Mouse (Mus musculus): Measurements from ENCODE around the gene Ccdc154.
"Not testable (repeated sequence)": the region's sequence is repeated elsewhere in the genome, so short reads cannot be mapped to it uniquely, and the experiment has no call there.

Ccdc154 gene

DNA sequence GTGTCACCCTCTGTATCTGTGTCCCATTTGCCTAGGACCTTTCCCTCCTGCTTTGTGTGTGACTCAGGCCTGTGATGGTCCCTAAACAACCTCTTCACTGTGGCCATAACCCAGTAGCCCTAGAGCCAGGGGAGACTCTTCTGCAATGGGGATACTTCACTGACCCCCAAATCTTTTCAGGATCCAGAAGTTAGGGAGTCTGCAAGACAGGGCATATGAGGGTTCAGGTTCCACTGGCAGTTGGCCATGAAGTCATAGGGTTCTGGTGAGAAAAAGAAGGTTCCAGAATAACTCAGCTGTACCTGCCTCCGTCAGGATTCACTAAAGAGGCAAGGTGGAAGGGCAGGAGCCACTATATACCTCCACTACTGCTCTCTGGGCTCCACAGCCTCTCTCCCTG lies at the start of gene Ccdc154:
Gene Ccdc154 (plus strand): TSS at position 301 of the 400 bp plus-strand sequence.
- no peak for DNase-seq (ENCODE audit: low spot score in 2 of 2)

DNA sequence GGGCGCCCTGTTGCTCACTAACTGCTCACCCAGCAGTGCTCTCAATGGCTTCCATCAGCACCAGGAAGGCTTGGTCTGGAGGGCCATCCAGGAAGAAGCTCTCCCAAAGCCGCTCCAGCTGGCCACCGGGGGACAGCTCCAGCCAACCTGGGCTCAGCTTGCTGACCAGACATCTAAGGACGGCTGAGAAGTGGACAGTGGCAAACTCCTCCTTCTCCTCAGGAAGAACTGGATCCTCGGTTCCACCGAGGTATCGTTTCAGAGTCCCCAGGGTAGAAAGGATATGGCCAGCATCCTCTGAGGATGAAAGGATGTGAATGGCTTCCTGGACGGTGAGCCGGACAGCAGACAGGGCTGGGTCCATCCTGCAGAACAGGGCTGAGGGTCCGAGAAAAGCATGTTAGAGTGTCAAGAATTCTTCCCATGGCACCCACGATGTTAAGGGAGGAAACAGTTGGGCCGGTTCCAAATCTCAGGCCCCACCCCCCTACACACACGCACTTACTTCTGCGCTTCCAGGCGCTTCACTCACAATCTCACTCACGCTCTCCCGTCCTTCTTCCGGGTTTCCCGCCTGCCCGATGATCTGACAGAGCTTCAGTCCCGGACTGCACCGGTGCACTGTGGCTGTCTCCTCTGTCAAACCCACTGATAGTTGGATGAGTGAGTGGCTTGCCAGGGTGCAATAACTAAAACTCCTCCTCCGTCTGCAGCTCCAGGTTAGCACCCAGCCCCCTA lies 47.2 kb upstream of the Ccdc154 start:
- DNase-seq (ENCODE audit: low spot score in 2 of 2) = no peak

DNA sequence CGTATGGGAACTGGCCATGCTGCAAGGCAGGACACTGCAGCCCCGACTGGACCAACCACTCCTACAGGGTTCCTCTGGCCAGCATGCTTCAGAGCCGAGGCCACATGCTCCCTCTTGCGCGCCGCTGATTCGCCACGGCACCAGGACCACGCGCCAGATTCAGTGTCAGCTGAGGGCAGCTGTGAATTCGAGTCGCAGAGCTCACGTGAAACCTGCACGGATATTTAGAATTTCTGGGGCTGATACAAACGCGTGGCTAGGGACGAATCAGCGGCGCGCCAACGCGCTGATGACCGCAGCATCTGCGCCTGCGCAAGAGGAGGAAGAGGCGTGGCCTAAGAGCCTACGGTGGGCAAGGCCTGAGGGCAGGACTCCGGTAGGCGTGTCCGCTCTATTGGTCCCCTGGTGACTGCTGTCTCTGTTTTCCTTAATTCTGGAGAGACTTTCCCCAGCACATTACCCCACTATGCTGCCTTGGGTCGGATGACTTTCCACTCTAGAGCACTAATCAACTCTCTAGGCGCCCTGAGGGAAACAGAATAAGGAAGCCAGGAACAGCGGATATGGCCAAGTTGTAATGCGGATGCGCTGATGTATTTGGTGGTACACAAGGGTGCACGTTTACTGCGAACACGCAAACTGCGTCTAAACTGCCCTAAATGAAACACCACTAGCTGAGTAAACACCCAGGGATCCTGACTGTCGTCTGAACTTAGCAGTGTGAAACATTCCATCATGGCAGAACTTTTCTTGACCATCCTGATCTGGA lies 46.4 kb upstream of the Ccdc154 start, which contains the start of gene Telo2:
Gene Telo2 (minus strand): TSS at position 304 of the 769 bp plus-strand sequence.
- DNase-seq (ENCODE audit: low spot score in 2 of 2) = peak; percentile 86 to 87

DNA sequence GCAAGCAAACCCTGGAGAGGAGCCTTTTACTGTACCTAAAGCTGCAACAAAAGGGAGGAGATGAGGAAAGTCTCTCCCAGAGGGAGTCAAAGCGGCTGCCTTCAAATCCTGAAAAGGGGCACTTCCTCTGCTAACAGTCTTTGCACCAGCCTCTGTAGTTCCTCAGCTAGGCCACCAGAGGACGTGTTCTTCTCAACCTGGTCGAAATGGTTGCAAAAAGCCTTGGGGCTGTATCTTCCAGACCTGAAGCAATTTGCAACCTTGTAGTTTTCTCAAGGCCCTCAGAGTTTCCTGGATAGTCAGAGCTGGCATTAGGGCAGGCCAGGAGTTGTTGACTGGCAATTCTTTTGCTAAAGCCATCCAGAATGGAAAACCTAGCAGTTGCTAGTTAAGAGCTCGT lies 45.0 kb upstream of the Ccdc154 start:
- no peak for DNase-seq (ENCODE audit: low spot score in 2 of 2)

DNA sequence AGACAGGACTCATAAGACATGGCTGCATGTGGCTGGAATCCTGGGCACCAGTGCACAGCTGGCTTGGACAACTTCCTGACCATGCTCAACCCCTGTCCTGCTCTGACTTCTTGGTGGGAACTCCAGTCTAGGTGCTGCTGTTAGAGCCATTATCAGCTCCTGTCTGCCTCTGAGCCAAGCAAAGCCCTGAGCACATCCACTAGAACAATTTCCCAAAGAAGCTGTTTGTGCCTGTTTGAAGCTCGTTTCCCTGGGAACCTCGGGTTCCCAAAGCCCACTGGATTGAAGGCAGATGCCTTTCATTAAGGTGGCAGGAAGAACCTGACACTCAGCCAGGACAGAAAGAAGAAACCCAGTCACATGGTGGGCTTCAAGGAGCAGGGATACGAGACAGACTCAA lies 41.9 kb upstream of the Ccdc154 start, which contains the start of gene Ptx4:
Gene Ptx4 (plus strand): TSS at position 355 of the 400 bp plus-strand sequence.
- DNase-seq (ENCODE audit: low spot score in 2 of 2) = no peak

GRCm38 (mm10) chr17:25123979-25124378 lies 38.3 kb upstream of the Ccdc154 start:
- no peak for DNase-seq (ENCODE audit: low spot score in 2 of 2)

DNA sequence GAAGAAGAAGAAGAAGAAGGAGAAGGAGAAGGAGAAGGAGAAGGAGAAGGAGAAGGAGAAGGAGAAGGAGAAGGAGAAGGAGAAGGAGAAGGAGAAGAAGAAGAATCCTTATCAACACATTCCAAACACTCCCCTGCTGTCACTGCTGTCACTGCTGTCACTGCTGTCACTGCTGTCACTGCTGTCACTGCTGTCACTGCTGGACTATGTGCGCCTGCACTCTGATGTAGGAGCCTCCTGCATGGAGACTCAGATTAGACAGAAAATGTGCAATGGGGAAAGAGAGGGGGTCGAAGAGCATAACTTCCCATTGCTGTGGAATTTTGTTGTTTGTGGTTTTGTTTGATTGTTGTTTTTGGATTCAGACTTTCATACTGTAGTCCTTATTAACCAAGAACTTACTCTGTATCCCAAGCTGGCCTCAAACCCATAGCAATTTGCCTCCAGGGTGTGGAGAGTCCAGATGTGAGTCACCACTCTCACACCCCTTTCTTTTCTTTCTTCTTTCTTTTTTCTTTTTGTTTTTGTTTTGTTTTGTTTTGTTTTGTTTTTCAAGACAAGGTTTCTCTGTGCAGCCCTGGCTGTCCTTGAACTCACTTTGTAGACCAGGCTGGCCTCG lies 36.7 kb upstream of the Ccdc154 start:
- not testable (repeated sequence) for DNase-seq (ENCODE audit: low spot score in 2 of 2)

GRCm38 (mm10) chr17:25127079-25127478 lies 35.2 kb upstream of the Ccdc154 start:
- DNase-seq (ENCODE audit: low spot score in 2 of 2) = no peak

DNA sequence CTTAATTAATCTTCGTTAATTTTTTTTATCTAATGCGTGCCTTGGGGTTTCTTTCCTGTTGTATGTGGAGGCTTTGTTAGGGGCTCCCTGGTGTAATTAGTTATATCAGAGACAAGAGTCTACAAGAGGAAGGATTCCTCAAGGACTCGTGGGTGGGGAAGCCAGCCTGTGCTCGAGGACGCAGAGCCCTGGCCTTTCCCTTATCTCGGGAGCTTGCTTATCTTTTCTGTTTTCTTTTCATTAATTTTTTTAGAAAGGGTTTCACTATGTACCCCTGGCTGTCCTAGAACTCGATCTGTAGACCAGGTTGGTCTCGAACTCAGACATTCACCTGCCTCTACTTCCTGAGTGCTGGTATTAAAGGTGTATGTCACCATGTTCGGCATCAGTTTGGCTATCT lies 34.6 kb upstream of the Ccdc154 start:
- DNase-seq (ENCODE audit: low spot score in 2 of 2) = no peak

GRCm38 (mm10) chr17:25130060-25130459 lies 32.2 kb upstream of the Ccdc154 start:
- no peak for DNase-seq (ENCODE audit: low spot score in 2 of 2)

DNA sequence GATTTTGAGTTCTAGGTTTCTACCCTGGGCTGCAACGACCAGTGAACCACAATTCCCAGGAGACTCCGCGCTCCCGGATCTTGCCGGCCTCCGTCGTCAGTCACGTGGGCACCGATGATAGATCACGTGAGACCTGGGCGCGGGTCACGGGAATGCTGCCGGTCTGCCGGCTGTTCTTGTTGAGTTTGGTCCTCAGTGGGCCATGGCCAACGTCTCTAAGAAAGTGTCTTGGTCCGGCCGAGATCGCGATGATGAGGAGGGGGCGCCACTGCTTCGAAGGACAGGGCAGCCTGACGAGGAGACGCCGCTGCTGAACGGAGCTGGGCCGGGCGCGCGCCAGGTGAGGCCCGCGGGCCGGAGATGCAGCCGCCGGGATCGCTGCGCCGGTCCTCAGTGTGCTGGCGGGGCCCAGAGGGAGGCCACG lies 29.0 kb upstream of the Ccdc154 start, which contains the start of gene Clcn7:
Gene Clcn7 (plus strand): TSS at position 117 of the 424 bp plus-strand sequence.
- peak; percentile 95 for DNase-seq (ENCODE audit: low spot score in 2 of 2)

DNA sequence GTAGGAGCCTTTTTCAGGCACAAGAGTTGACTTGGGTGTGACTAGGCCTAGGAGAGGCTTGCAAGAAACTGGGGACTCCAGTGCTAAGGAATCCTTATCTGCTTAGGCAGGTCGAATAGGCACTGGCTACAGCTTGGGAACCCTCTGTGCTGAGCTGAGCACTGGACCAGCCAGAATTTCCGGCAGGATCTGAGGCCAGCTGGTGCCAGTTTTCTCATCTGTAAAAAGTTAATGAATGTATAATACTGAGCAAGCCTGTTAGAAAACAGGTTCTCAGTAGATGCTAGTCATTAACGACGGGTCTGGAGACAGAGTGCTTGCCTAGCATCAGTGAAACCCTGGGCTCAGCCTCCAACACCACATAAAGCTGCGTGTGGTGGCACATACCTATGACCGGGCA lies 26.6 kb upstream of the Ccdc154 start:
- no peak for DNase-seq (ENCODE audit: low spot score in 2 of 2)

DNA sequence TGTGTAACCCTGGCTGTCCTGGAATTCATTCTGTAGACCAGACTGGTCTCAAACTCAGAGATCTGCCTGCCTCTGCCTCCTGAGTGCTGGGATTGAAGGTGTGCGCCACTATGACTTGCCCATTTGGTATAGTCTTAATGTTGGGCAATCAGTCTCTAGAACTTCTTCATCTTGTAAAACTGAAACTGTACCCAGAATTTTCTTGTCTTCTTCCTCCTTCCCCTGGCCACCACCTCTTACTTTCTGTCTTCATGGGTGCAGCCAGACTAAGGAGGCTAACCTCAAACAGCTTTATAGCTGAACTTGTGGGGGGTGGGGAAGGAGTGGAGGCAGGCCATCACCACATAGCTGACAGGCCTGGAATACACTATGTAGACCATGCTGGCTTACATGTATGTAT lies 23.5 kb upstream of the Ccdc154 start:
- no peak for DNase-seq (ENCODE audit: low spot score in 2 of 2)

GRCm38 (mm10) chr17:25139960-25140359 lies 22.3 kb upstream of the Ccdc154 start:
- no peak for DNase-seq (ENCODE audit: low spot score in 2 of 2)

DNA sequence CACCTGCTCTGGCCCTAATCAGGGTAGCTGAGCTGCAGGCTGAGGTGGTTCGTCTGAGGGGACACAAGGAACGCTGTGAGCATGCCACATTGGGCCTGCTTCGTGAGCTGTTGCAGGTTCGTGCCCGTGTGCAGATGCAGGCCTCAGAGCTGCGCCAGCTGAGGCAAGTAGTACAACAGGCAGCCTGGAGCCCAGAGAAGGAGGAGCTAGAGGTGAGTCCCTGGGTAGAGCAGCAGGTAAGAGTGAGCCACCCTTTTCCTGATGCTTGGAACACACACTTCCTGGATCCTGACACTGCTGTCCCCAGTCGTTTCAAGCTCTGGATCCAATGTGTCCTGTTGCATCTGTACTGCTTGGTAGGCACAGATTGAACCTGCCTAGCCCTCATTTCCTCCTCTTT lies 1.1 kb downstream of the Ccdc154 start:
- DNase-seq (ENCODE audit: low spot score in 2 of 2) = no peak

DNA sequence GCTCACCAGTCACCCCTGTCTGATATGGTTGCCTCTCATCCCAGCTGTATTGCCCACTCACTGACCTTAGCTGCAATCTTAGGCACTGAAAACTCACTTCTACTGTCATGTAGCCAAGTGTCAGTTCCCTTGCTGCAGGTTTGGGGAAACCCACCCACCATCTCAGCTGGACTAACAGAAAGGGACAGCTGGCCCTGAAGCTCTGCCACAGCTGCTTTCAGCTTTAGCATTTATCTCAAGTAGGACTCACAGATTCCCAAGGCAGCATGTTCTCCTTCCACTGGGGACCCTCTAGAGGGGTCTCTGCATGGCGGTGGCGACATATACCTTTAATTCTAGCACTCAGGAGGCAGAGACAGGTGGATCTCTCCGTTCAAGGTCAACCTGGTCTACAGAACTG lies 2.5 kb downstream of the Ccdc154 start:
- no peak for DNase-seq (ENCODE audit: low spot score in 2 of 2)

DNA sequence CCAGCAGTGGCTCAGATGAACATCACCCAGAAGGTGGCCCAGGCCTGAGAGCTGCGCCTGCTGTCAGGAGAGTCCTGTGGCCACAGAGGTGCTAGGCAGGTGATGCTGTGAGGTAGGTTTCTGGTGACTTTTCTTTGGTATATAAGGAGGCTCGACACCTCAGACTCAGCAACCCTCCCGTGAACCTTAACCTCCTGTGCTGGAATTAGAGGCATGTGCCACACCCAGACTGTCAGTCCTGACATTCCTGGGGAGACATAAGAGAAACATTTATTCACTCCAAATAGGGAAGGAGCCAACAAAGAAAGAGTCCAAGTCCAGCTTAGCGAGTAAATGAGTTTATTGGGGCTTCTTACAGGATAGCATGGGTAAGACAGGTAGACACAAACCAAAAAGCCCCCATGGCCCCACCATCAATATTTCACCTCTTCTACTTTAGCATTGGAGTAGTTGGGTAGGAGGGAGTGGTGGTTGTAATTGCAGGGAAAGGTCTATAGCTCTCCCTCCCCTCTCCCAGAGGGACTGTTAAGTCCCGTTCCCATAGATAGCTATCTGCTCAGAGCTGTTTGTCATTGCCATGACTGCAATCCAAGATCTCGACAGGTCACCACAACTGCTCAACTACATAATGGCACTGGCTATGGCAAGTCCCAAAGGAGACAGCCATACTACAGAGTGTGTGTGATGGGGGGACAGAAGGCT lies 3.9 kb downstream of the Ccdc154 start:
- DNase-seq (ENCODE audit: low spot score in 2 of 2) = no peak

DNA sequence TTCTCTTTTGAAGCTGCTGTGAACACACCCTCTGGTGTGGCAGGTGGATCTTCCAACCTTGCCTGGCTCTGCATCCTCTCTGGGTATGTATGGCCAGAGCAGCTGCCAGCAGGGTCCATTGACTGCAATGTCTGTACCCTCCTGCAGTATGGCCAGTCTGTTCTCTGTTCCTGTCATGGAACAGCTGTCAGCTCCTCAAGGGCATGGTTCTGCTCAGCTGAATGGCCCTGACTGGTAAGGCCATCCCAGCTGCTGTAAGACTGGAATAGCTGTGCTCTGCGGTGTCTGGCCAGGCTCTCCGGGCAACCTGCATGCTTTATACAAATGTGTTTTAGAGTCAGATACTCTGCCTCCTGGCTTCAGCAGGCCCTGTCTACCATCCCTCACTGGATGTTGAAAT lies 7.4 kb downstream of the Ccdc154 start:
- no peak for DNase-seq (ENCODE audit: low spot score in 2 of 2)

- DNase-seq (ENCODE audit: low spot score in 2 of 2) = no peak
Observed at GRCm38 (mm10) chr17:25172558-25172957, 10.3 kb downstream of the Ccdc154 start.

DNA sequence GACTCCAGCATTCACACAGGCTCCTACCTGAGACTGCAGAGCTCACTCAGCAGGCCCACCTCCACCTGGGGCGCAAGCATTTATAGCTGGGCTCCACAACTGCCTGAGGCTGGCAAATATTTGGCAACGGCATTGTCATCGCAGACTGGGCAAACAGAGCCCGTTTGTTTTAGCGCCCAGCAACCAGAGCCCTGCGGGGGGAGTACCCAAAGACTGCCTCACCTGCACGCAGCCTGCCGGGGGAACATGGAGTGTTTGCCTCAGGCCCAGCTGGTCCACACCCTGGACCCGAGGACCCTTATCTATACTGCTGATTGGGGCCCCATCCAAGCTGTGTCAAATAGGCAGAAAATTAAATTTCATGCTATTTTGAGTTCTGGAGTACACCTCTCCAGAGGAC lies 13.2 kb downstream of the Ccdc154 start, which contains the start of gene Gm38655:
Gene Gm38655 (minus strand): TSS at position 61 of the 400 bp plus-strand sequence.
- DNase-seq (ENCODE audit: low spot score in 2 of 2) = no peak

- DNase-seq (ENCODE audit: low spot score in 2 of 2) = no peak
Observed at GRCm38 (mm10) chr17:25183232-25183631, 21.0 kb downstream of the Ccdc154 start.
